Mouse (Mus musculus) cerebellum, adult 8-10 months (tissue): ENCODE results near the gene Skor1.

Experiments used
- DNase-seq: peaks from one replicate; pipeline ENCODE4 v3.0.0; 2022

Skor1 gene

GRCm38 (mm10) chr9:63147786-63148409, 863 bp downstream of the Skor1 start:
- no peak for DNase-seq

DNA sequence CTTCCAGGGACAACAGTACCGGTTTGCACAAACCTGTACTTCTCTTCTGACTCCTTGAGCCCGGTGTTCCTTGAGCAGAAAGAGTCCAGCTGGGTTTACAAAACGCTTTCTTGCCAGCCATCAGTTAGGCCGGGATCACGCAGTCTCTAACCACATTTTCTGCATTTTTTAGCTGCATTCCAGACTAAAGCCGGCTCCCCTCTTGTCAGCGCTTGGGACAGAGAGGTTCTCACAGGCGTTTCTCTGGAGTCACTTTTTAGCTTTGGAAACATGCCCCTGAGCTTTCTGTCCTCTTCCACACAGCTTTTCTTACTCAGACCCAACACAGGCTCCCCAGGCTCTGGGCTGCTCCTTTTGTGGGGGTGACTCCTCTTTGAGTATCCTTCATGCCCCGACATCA, 1.5 kb downstream of the Skor1 start:
- DNase-seq = no peak

GRCm38 (mm10) chr9:63146856-63147274, 1.9 kb downstream of the Skor1 start:
- peak; percentile 23 for DNase-seq

DNA sequence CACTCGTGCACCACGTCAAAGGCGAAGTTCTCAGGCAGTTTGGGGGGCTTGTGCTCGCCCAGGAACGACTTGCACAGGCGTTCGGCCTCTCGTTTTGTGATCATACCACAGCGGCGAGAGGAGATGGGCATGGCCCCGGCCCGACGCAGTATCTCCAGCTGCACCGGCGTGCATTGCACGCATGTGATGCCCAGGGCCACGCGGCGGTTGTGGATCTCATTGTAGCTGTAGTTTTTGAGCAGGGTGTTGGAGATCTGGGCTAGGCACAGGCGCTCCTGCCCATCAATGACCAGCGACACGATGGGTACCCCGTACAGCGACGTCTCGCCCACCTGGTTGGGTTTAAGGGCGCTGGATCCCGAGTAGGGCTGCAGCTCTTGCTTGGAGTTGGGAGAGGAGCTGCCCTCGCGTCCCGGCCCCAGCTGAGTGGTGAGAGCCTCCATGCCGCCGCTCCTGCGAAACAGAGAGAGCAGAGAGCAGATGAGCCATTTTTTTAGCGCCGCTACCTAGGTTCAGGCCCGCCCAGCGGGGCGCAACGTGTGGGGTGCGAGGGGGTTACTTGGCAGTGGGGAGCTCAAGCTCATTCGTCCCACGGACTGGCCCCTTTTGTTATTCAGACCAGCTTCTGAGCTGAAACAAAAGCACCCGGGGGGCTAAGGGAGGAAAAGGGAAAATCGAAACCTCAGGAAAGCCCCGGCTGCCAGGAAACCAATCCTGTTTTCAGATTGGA, 2.5 kb downstream of the Skor1 start:
- DNase-seq = no peak

DNA sequence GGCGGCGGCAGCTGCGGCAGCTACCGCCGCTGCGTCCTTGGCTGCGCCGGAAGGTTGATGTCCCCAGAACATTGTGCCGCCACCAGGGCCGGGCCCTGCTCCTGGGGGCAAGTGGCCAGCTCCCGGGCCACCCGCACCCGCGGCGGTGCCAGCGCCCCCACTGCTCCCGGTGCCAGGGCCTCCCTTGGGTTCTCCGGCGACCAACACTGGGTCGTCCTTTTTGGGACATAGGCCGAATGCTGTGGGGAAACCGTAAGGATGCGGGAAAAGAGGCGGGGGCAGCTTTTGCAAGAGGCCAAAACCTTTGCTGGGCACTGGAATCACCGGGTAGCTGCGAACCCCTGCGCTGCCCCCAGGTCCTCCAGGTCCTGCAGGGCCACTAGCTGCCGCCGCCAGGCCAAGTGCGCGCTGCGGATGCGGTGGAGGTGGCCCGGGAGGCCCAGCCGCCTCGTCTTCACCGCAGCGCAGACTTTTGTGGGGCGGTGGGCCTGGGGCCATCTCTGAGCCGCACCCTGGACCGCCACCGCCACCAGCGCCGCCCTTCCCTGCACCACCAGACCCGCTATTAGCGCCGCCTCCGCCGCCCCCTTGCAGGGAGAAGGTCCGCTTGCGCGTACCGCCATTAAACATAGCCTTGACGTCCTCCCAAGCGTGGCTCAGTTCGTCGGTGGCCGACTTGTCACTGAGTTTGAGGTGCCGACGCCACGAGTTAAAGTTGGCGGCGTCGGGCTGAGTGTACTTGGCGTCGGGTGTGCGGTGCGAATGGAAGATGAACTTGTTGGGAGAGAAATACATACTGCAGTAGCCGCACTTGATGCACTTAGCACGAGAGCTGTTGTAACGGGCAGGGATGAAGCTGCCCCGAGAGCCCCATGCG, 3.3 kb downstream of the Skor1 start:
- DNase-seq = no peak

GRCm38 (mm10) chr9:63144502-63145248, 4.1 kb downstream of the Skor1 start:
- no peak for DNase-seq

GRCm38 (mm10) chr9:63143641-63144501, 4.9 kb downstream of the Skor1 start:
- DNase-seq = no peak

- no peak for DNase-seq
Measured at GRCm38 (mm10) chr9:63143227-63143626, 5.5 kb downstream of the Skor1 start.

GRCm38 (mm10) chr9:63142335-63143036, 6.3 kb downstream of the Skor1 start:
- DNase-seq = no peak

GRCm38 (mm10) chr9:63141641-63142334, 7.0 kb downstream of the Skor1 start:
- DNase-seq = no peak

DNA sequence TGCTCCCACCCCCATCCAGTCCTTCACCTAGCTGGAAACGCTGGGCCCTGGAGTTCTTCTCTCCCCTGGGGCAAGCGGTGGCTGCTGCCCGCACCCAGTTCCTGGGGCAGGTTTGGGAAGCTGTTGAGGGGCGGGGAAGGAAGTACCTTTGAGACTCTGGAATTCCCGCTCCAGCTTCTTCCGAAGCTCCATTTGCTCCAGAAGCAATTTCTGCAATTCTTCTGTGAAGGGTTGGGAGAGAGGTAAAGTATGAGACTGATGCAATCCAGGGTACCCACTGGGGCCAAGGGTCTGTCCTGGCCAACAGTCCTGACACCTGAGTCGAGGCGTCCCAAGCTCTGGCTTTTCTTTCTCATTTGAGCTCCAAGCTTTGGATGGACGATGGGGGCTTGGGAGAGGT, 8.6 kb downstream of the Skor1 start:
- no peak for DNase-seq

DNA sequence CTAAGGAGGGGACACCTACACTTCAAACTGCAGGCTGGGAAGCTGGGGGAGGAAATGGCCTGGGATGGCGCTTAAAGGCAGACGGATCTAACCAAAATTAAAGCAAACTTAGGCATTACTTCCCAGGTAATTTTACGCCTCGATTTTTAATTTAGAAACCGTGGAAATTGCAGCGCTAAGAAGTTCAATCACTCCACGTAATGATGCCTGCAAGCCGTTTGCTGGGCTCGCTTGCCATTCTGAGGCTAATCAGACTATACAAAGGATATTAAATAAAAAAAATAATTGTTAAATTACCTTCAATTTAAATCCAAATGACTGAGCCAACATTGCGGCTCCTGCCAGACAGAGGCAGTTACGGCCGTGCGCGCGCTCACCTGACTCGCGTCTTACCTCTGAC, 9.1 kb downstream of the Skor1 start:
- no peak for DNase-seq

DNA sequence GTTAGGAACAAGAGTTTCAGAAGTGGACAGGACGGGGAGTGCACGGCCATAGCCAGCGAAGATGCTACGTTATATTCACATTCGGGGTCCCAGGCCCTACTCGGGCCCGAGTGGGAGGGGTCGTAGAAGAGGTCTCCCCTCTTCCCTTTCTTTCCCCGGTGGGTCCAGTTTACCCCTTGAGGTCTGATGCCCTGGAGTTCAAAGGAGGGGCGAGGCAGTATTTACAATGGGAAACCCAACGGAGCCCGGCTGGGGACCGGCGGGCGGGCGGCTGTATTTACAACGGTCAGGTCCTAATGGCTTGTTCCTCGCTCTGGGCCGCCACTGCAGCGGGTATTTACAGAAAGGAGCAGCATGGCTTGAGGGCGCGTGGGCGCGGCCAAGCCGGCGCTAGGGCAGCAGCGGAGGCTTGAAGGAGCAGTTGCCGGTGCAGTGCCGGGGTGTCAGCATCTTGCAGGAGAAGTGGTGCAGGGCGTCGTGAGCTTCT, 10.2 kb downstream of the Skor1 start:
- DNase-seq = peak; percentile 37

DNA sequence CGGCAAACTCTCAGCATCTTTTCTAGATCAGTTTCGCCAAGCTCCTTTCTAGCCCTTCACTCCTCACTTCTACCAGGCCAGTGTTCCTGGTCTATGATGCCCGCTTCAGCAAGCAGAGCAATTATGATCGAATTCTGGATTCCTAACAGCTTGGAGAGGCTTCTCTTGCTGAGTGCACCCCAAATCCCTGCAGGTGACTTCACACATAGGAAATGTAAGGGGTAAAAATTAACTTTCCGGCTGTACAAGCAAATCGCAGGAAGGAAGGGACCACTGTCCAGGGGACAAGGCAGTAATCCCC, 11.2 kb downstream of the Skor1 start:
- DNase-seq = no peak

- no peak for DNase-seq
Measured at GRCm38 (mm10) chr9:63136756-63137614, 11.8 kb downstream of the Skor1 start.

DNA sequence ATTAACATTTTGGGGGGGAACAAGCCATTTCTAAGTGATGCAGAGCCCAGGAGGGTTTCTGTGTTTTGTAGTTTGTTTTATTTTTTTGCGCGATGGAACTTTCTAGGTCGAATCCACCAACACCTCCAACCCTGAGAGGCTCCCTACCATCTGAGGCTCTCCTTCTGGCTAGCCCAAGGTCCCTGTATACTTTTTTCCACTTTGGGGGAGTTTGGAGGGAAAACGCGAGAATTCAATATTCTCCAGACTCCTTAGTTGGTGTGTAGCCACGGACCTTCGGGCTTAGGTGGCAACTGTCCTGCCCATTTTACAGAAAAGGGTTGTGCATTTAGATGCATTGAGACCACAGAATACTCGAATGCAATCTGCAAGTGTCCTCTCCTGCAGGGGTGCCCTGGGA, 12.5 kb downstream of the Skor1 start:
- DNase-seq = no peak

DNA sequence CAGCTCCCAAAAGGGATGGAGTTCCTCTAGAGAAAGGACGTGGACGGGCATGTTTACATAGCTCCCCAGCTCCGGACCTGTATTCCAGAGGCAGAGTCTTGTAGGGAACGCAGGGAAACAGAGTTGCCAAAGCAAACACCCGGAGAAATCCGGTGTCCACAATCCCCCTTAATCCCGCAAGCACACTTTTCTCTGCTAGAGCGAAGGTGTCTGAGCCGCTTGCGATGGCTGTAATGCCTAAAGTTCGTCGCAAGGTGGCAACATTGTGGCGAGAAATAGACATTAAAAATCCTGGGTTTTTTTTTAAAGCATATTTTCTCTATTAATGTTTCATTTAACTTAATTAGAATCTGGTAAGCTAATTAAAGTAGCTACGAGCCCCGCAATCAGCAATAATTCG, 13.0 kb downstream of the Skor1 start:
- peak; percentile 65 for DNase-seq

GRCm38 (mm10) chr9:63135356-63135755, 13.4 kb downstream of the Skor1 start:
- DNase-seq = no peak

DNA sequence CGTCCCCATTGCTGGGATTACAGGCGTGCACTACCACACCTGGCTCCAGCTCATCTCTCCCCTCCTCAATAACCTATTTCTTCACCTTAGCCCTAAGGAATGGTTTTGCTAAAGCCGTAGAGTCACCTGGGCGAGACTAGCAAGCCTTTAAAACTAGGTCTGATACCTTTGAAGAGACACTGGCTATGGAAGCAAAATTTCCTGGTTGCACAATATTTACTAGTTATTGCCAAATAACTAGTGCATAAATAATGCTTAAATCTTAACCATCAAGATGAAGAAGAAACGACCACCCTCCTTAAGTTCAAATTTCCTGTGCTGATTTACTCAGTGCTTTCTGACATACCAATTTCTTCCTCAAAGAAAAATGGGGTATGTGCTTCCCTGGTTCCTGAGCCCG, 15.1 kb downstream of the Skor1 start:
- DNase-seq = no peak
